9 mouse cellular contexts compared by ENCODE assay signal in genomic region chr10:106632171-106632935, GRCm38 (mm10).
DNase-seq lines count a peak whose midpoint lies in the region; ATAC-seq and TF ChIP-seq lines count a peak whose summit lies in the region.
"Had no signal": no experiment of that assay in that cellular context is flagged by ENCODE, and none has a peak within 500 bp of the region (broad histone marks: within the 10 kb centered on the region; RNA-seq: fewer than 3 reads in every experiment).

No protein-coding gene starts in this region.

- peak; percentile 7 for DNase-seq in embryo, embryonic 10.5 days (ENCODE audit: low spot score)
- DNase-seq in embryo, embryonic 9.5 days (ENCODE audit: extremely low spot score) = no peak
- peak; percentile 94 for DNase-seq in brain, embryonic 14.5 days (ENCODE audit: low read depth)
- DNase-seq in forebrain, postnatal 0 days = peak; percentile 74
- DNase-seq in left cerebral cortex, adult 2 months (ENCODE audit: extremely low spot score in 1 of 2, low spot score in 2 of 2) = peak in 1 of 2 experiments; percentile 43
- DNase-seq in right cerebral cortex, postnatal 10 days (ENCODE audit: low spot score in 2 of 2) = peak; percentile 56 to 74
- DNase-seq in adrenal gland, adult (ENCODE audit: inconsistent age in 2 of 2, low spot score in 1 of 2) = no peak
- no peak for DNase-seq in ovary, postnatal 14 days (ENCODE audit: low spot score)

- H3K4me1 ChIP-seq in forebrain, postnatal 0 days (ENCODE audit: insufficient read depth) = no peaks in the 10 kb centered on the region

- intact Hi-C loops in left cerebral cortex, adult 2 months (cut with DNase I) = loop anchor here (2.0 to 5.0 kb wide), 2 partner anchors 128 to 185 kb away; no protein-coding TSS in a partner anchor

- H3K4me2 ChIP-seq in forebrain, postnatal 0 days (ENCODE audit: low read depth) = peak overlapping the region; percentile 48

- no peak for TF ChIP-seq CTCF in brain, embryonic 14.5 days (IDR thresholded peaks at IDR 0.05; ENCODE audit: borderline replicate concordance, extremely low read depth, insufficient read depth, insufficient read length)
- TF ChIP-seq CTCF in forebrain, postnatal 0 days (IDR thresholded peaks at IDR 0.05; ENCODE audit: low read depth) = no peak
- TF ChIP-seq CTCF in left cerebral cortex, adult 2 months (IDR thresholded peaks at IDR 0.05) = no peak

- ATAC-seq in forebrain, postnatal 0 days = peak; percentile 96

- peak overlapping the region; percentile 36 for H3K4me3 ChIP-seq in forebrain, postnatal 0 days (ENCODE audit: low read depth, low read length)
- H3K4me3 ChIP-seq in left cerebral cortex, adult 2 months = peak overlapping the region; percentile 68

- no peak overlapping the region; the same call in 1 of the 2 replicates for H3K27ac ChIP-seq in forebrain, postnatal 0 days (ENCODE audit: low read depth, low read length)
- H3K27ac ChIP-seq in left cerebral cortex, adult 2 months = peak overlapping the region; percentile 80
- H3K27ac ChIP-seq: liver, embryonic 14.5 days had no signal

- H3K36me3 ChIP-seq in forebrain, postnatal 0 days (ENCODE audit: insufficient read depth) = no peaks in the 10 kb centered on the region

- WGBS in forebrain, postnatal 0 days = 18% methylated on average over 18 of the region's 18 CpGs

- H3K9ac ChIP-seq in forebrain, postnatal 0 days = peak overlapping the region; percentile 41
- H3K9ac ChIP-seq: liver, embryonic 14.5 days had no signal

- H3K9me3 ChIP-seq in forebrain, postnatal 0 days (ENCODE audit: low read length) = no peaks in the 10 kb centered on the region

- H3K27me3 ChIP-seq in forebrain, postnatal 0 days (ENCODE audit: insufficient read depth, low read length) = no peaks in the 10 kb centered on the region

- TF ChIP-seq POLR2A in brain, embryonic 14.5 days (IDR thresholded peaks at IDR 0.05; ENCODE audit: borderline replicate concordance, extremely low read depth, insufficient read depth, insufficient read length, poor library complexity, severe bottlenecking) = no peak

Comparison
In these comparisons a context has a peak if more than half of its experiments do, and no peak if none do; other contexts are left out.
1. DNase-seq: peak in embryo, embryonic 10.5 days (single experiment), brain, embryonic 14.5 days (single experiment), forebrain, postnatal 0 days (single experiment) and right cerebral cortex, postnatal 10 days (2 of 2); none in embryo, embryonic 9.5 days (single experiment), adrenal gland, adult (0 of 2) and ovary, postnatal 14 days (single experiment).